Mouse (Mus musculus): ENCODE data around the gene Fga.

GRCm38 (mm10) chr3:83070231-83070630 lies 44.4 kb downstream of the Fga start:
- TF ChIP-seq USF1 (IDR thresholded peaks at IDR 0.05; ENCODE audit: low read depth) (no peak), CTCF (IDR thresholded peaks at IDR 0.05; ENCODE audit: control insufficient read depth, insufficient read depth, insufficient read length) (no peak), MAX (IDR thresholded peaks at IDR 0.05) (no peak), CEBPB (IDR thresholded peaks at IDR 0.05; ENCODE audit: low read depth) (no peak)

All from C2C12 (cell line).